Mouse (Mus musculus) hindbrain, postnatal 0 days (tissue): Measurements from ENCODE around the gene Kif6. TPM values are rescaled to one million over a fixed set of nuclear protein-coding genes. Genes with fewer than 3 reads are reported as not detected.

Experiments
- ATAC-seq: fragments of 200-750 bp; cut with Nextera tagmentation; 2 replicates; pipeline ENCODE4 v1.8.0; 2017; ENCODE audit warnings: mild to moderate bottlenecking, moderate TSS enrichment, moderate library complexity
- DNase-seq: peaks from one replicate; pipeline ENCODE4 v3.0.0-alpha.2; 2015; ENCODE audit warnings: low spot score
- H3K27ac ChIP-seq: fragments of 300-500 bp; sonication (generic); 2 replicates; pipeline ENCODE4 v1.5.1; 2014; ENCODE audit warnings: mild to moderate bottlenecking
- H3K27me3 ChIP-seq: fragments of 300-500 bp; sonication (generic); 2 replicates; pipeline ENCODE4 v1.6.1; 2014; ENCODE audit warnings: low read length, mixed read lengths; ENCODE audit not compliant: insufficient read depth
- H3K36me3 ChIP-seq: fragments of 300-500 bp; sonication (generic); 2 replicates; pipeline ENCODE4 v1.6.1; 2014; ENCODE audit warnings: low read length, mixed read lengths; ENCODE audit not compliant: insufficient read depth
- H3K4me1 ChIP-seq: fragments of 300-500 bp; sonication (generic); 2 replicates; pipeline ENCODE4 v1.6.1; 2014; ENCODE audit warnings: antibody characterized with exemption, low read length, mixed read lengths; ENCODE audit not compliant: insufficient read depth
- H3K4me2 ChIP-seq: fragments of 300-500 bp; sonication (generic); 2 replicates; pipeline ENCODE4 v1.6.1; 2014; ENCODE audit warnings: low read depth, mild to moderate bottlenecking, low read length, moderate library complexity, mixed read lengths
- H3K4me3 ChIP-seq: fragments of 300-500 bp; sonication (generic); 2 replicates; pipeline ENCODE4 v1.5.1; 2014; ENCODE audit warnings: low read length
- H3K9ac ChIP-seq: fragments of 300-500 bp; sonication (generic); replicated peaks from 2 replicates; pipeline ENCODE4 v1.6.1; 2014; ENCODE audit warnings: mild to moderate bottlenecking, low read length, moderate library complexity, mixed read lengths
- H3K9me3 ChIP-seq: fragments of 300-500 bp; sonication (generic); 2 replicates; pipeline ENCODE4 v1.6.1; 2016; ENCODE audit warnings: low read length, mixed read lengths
- CTCF ChIP-seq: IDR thresholded peaks from 2 replicates; pipeline ENCODE4 v1.5.1; 2016; ENCODE audit warnings: antibody characterized with exemption, control low read depth, low read depth
- WGBS: fragments of 180-500 bp; shearing (Covaris S2); extraction: QIAGEN DNeasy Blood & Tissue Kit; methylation state at CpG from one replicate; pipeline ENCODE4 v1.1.7; 2014; 5-methylcytosine and 5-hydroxymethylcytosine counted together
- polyA plus RNA-seq: library from polyadenylated mRNA; unstranded; fragments of >200 nt; fragmentation: Nextera tagmentation; extraction: Ambion mirVana; gene quantifications from 2 replicates; pipeline ENCODE4 v1.2.1, GENCODE M21; 2015
- total RNA-seq: library from RNA; depleted of rRNA; stranded (reverse); fragments of >200 nt; gene quantifications from 2 replicates; pipeline ENCODE4 v1.2.3, GENCODE M21; 2014

Kif6 gene
- total and polyA plus RNA-seq, 2 experiments from 2014 or later: 1.5 to 2.6 TPM

DNA sequence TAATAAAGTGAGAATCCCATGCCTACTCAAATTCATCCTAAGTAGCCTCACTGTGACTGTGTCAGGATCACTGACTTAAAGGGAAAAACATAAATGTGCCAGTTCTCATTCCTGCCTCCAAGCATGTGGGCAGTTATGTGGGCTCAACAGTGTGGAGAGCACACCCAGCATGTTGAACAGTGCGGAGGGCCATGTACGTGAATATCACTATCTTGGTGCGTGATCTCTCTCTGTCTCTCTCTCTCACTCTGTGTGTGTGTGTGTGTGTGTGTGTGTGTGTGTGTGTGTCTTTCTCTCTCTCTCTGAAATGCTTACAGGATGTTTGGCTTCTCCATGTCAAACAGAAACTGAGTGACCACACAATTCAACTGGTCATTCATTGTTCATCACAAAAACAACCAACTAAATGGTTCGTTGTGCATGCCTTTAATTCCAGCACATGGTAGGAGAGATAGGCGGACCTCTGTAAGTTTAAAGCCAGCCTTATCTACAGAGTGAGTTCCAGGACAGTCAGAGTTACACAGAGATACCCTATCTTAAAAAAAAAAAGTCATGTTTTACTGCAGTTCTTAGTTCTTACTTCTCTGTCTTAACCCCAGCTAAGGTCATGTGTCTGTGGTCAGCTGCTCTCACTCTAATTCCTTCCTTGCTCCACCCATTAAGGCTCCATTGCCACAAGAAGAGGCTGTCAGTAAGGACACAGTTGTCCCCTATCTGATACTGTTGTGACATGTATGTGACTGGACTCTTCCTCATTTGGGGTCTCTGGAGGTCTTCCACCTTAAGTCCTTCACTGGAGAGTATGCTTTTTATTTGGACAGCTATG is 266.2 kb downstream of the Kif6 start:
- H3K36me3 ChIP-seq: no peaks in the 10 kb centered on the region
- H3K27ac ChIP-seq: no peak overlapping the region
- H3K27me3 ChIP-seq: no peaks in the 10 kb centered on the region
- no peak for TF ChIP-seq CTCF
- peaks cover 18% of the 10 kb centered on the region; the same call in 1 of the 2 replicates for H3K4me1 ChIP-seq
- no peaks in the 10 kb centered on the region for H3K9me3 ChIP-seq
- H3K4me2 ChIP-seq: no peak overlapping the region
- DNase-seq (no peak), ATAC-seq (no peak)
- 87% methylated on average over 5 of the region's 5 CpGs for WGBS
- H3K9ac ChIP-seq: no peak overlapping the region
- no peak overlapping the region for H3K4me3 ChIP-seq

DNA sequence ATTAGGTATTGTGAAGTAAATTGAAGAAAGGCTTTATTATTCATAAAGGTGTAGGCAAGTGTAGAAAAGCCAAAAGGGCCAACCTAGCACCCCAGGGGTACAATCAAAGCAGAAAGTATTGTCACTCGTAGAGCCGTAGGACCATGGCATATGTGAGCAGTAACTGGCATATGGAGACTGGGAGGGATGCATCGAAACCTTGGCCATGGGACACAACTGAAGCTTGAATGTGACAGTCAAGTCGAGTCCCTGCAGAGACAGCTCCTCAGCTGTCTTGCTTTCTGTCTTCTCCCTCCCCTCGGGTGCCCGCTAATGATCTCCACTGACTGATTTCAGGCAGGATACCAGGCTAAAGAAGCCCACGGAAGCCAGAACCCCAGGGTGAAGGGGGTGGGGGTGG is 266.9 kb downstream of the Kif6 start:
- WGBS: 63% methylated on average over 7 of the region's 7 CpGs
- DNase-seq: no peak
- H3K4me3 ChIP-seq: no peak overlapping the region
- no peak overlapping the region for H3K4me2 ChIP-seq
- H3K4me1 ChIP-seq: peaks cover 18% of the 10 kb centered on the region; the same call in 1 of the 2 replicates
- no peaks in the 10 kb centered on the region for H3K36me3 ChIP-seq
- H3K27ac ChIP-seq: no peak overlapping the region
- TF ChIP-seq CTCF: no peak
- no peaks in the 10 kb centered on the region for H3K27me3 ChIP-seq
- H3K9ac ChIP-seq: no peak overlapping the region
- H3K9me3 ChIP-seq: no peaks in the 10 kb centered on the region
- no peak for ATAC-seq

DNA sequence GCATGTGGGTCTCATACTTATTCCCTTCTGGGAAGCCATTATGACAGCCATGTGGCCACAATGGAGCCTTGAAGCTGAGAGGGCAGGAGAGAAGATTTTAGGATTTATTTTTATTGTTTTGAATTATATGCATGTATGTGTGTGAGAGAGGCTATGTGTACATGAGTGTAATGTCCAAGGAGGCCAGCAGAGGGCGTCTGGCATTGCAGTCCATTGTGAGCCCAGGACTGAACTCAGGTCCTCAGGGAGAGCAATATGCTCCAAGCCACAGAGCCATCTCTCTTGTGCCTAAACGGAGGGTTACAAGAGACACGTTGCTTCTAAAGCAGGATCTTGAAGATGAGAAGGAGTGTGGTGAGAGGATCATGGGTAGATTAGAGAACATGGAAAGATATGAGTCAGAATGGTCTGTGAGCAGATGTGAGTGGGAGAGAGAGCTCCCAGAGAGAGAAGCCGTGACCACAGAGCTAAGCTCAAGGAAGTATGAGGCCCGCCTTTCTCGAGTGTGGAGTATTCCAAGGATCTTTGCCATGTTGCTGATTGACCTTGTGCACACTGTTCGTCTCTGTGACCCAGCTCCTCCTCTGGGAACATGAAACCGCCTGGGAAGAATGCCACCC is 268.3 kb downstream of the Kif6 start:
- DNase-seq (no peak), ATAC-seq (no peak)
- Histone ChIP-seq H3K36me3 (no peaks in the 10 kb centered on the region), H3K9ac (no peak overlapping the region), H3K9me3 (no peaks in the 10 kb centered on the region), H3K4me2 (no peak overlapping the region), H3K27ac (no peak overlapping the region), H3K27me3 (no peaks in the 10 kb centered on the region), H3K4me1 (peaks cover 18% of the 10 kb centered on the region; the same call in 1 of the 2 replicates), H3K4me3 (no peak overlapping the region)
- WGBS: 85% methylated on average over 8 of the region's 8 CpGs
- peak; percentile 56 for TF ChIP-seq CTCF

DNA sequence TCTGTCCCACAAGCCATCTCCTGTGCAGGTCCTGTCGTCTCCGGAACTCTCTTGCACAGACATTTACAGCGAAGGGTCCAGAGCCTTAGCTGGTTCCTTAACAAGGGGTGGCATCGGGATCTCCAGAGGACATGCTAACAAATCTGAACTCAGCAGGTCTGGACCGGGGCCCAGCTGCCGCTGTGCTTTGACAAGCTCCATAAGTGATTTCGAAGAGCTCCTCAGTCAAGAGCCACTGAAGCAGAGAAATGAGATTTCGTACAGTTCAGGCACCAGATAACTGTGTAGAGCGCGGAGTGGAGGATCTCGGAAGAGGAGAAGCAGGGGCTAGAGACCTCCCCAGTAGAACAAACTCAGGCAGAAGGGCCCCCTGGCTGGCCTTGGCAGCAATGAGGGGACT is 270.1 kb downstream of the Kif6 start:
- 36% methylated on average over 11 of the region's 11 CpGs for WGBS
- no peak overlapping the region for H3K4me3 ChIP-seq
- no peak overlapping the region for H3K9ac ChIP-seq
- H3K4me2 ChIP-seq: 0 out of 2 replicates have a peak overlapping the region, but pooled peaks have one; percentile 8
- H3K9me3 ChIP-seq: no peaks in the 10 kb centered on the region
- DNase-seq (peak; percentile 75), ATAC-seq (peak; percentile 61)
- H3K27me3 ChIP-seq: no peaks in the 10 kb centered on the region
- H3K27ac ChIP-seq: peak overlapping the region; percentile 16; the same call in 1 of the 2 replicates
- H3K36me3 ChIP-seq: no peaks in the 10 kb centered on the region
- peaks cover 18% of the 10 kb centered on the region; the same call in 1 of the 2 replicates for H3K4me1 ChIP-seq
- TF ChIP-seq CTCF: no peak

DNA sequence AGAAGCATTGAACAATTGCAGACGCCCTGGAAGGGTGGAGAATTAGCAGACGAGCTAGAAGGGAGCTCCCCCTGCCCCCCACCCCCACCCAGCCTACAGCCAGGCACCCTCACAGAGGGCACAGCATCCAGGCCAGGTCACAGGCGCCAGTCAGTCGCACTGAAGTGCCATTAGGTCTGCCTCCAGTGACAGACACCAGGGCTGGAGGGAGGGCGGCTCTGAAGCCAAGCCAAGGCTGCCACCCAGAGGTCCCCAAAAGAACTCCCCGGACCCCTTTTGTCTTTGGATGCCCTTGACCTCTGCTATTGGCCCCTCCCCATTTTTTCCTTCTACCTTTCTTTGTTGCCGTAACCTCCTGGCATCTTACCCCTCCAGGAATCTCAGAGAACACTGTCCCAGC is 274.7 kb downstream of the Kif6 start:
- no peaks in the 10 kb centered on the region for H3K27me3 ChIP-seq
- peak; percentile 60 for ATAC-seq
- H3K4me3 ChIP-seq: no peak overlapping the region
- H3K27ac ChIP-seq: no peak overlapping the region
- H3K9ac ChIP-seq: no peak overlapping the region
- H3K4me2 ChIP-seq: no peak overlapping the region
- DNase-seq: peak; percentile 61
- WGBS: 26% methylated on average over 7 of the region's 7 CpGs
- no peaks in the 10 kb centered on the region for H3K36me3 ChIP-seq
- H3K4me1 ChIP-seq: peaks cover 12% of the 10 kb centered on the region; the same call in 1 of the 2 replicates
- peak; percentile 61 for TF ChIP-seq CTCF
- H3K9me3 ChIP-seq: no peaks in the 10 kb centered on the region

DNA sequence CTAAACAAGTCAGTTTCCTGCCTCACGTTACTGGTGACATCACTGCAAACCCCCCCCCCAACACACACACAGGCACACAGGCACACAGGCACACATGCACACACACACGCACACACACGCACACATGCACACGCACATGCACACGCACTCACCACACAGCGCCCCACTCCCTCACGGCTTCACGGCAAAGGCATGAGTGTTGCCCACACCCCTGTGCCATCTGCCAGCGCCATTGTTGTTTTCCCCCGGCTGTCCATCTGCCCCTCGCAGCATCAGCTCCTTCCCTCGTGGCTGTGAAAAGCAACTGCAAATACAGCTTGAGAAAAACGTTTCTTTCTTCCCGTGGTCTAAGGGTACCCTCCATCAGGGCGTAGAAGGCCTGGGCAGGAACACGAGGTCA is 275.9 kb downstream of the Kif6 start:
- H3K4me2 ChIP-seq: no peak overlapping the region
- peak; percentile 28 for DNase-seq
- H3K4me3 ChIP-seq: no peak overlapping the region
- no peak overlapping the region for H3K27ac ChIP-seq
- H3K27me3 ChIP-seq: no peaks in the 10 kb centered on the region
- WGBS: 71% methylated on average over 16 of the region's 16 CpGs
- no peaks in the 10 kb centered on the region for H3K36me3 ChIP-seq
- 0 out of 2 replicates have a peak, but pooled peaks cover under 1% of the 10 kb centered on the region for H3K4me1 ChIP-seq
- TF ChIP-seq CTCF: no peak
- H3K9ac ChIP-seq: no peak overlapping the region
- no peaks in the 10 kb centered on the region for H3K9me3 ChIP-seq
- ATAC-seq: peak; percentile 33; the same call in 1 of the 2 replicates
